Comparison of ENCODE assay signal across 9 mouse cellular contexts in genomic region chr7:78890641-78891040, GRCm38 (mm10). TPM values are rescaled to one million over a fixed set of nuclear protein-coding genes. Genes with fewer than 3 reads are reported as not detected.
DNase-seq lines count a peak whose midpoint lies in the region; ATAC-seq and TF ChIP-seq lines count a peak whose summit lies in the region.
"Had no signal": no experiment of that assay in that cellular context is flagged by ENCODE, and none has a peak within 500 bp of the region (broad histone marks: within the 10 kb centered on the region; RNA-seq: fewer than 3 reads in every experiment).

No protein-coding gene starts in this region.

- TF ChIP-seq CTCF in forebrain, postnatal 0 days (IDR thresholded peaks at IDR 0.05; ENCODE audit: low read depth): peak; percentile 97
- peak; percentile 98 for TF ChIP-seq CTCF in liver, adult 2 months (IDR thresholded peaks at IDR 0.05; ENCODE audit: low read depth, low read length)

- H3K4me3 ChIP-seq in midbrain, embryonic 10.5 days: no peak overlapping the region
- no peak overlapping the region for H3K4me3 ChIP-seq in midbrain, embryonic 16.5 days (ENCODE audit: low read depth, low read length)
- H3K4me3 ChIP-seq in forebrain, postnatal 0 days (ENCODE audit: low read depth, low read length): no peak overlapping the region
- H3K4me3 ChIP-seq in liver, adult 2 months (ENCODE audit: insufficient read depth, low read depth, low read length): no peak overlapping the region
- H3K4me3 ChIP-seq in neural tube, embryonic 14.5 days (ENCODE audit: low read depth, low read length): no peak overlapping the region
- H3K4me3 ChIP-seq: erythroblast, embryonic 14.5 days had no signal

- H3K27ac ChIP-seq in midbrain, embryonic 10.5 days (replicated peaks): no peak overlapping the region
- no peak overlapping the region for H3K27ac ChIP-seq in midbrain, embryonic 16.5 days (ENCODE audit: low read length)
- H3K27ac ChIP-seq in forebrain, postnatal 0 days (ENCODE audit: low read depth, low read length): no peak overlapping the region
- no peak overlapping the region for H3K27ac ChIP-seq in liver, adult 2 months (replicated peaks; ENCODE audit: insufficient read depth, low read depth, low read length)
- no peak overlapping the region for H3K27ac ChIP-seq in neural tube, embryonic 14.5 days (ENCODE audit: low read depth, low read length)

- DNase-seq in midbrain, embryonic 10.5 days (ENCODE audit: low spot score): peak; percentile 90
- DNase-seq in forebrain, postnatal 0 days: peak; percentile 92
- peak; percentile 84 for DNase-seq in kidney, adult 9 months
- peak; percentile 52 for DNase-seq in liver, adult 2 months (ENCODE audit: extremely low read depth, low read depth, low spot score)
- DNase-seq in testis, postnatal 10 days (ENCODE audit: low spot score): peak; percentile 97

- H3K4me1 ChIP-seq in midbrain, embryonic 10.5 days: peaks cover 47% of the 10 kb centered on the region
- peaks cover 31% of the 10 kb centered on the region for H3K4me1 ChIP-seq in midbrain, embryonic 16.5 days (ENCODE audit: control insufficient read depth, insufficient read depth, low read length)
- H3K4me1 ChIP-seq in forebrain, postnatal 0 days (ENCODE audit: insufficient read depth): peaks cover 20% of the 10 kb centered on the region
- peaks cover 2% of the 10 kb centered on the region; the same call in 1 of the 2 replicates for H3K4me1 ChIP-seq in liver, adult 2 months (ENCODE audit: control insufficient read depth, insufficient read depth, low read length)
- H3K4me1 ChIP-seq in neural tube, embryonic 14.5 days (ENCODE audit: control insufficient read depth, insufficient read depth, low read length): peaks cover 28% of the 10 kb centered on the region

- H3K9ac ChIP-seq in midbrain, embryonic 16.5 days (ENCODE audit: low read depth, low read length): no peak overlapping the region
- no peak overlapping the region for H3K9ac ChIP-seq in forebrain, postnatal 0 days
- no peak overlapping the region for H3K9ac ChIP-seq in liver, adult 2 months (ENCODE audit: low read depth, low read length)
- no peak overlapping the region for H3K9ac ChIP-seq in neural tube, embryonic 14.5 days (replicated peaks; ENCODE audit: low read depth, low read length)

- no peaks in the 10 kb centered on the region for H3K9me3 ChIP-seq in midbrain, embryonic 10.5 days (replicated peaks)
- no peaks in the 10 kb centered on the region for H3K9me3 ChIP-seq in midbrain, embryonic 16.5 days (replicated peaks; ENCODE audit: control insufficient read depth, low read length, poor library complexity, severe bottlenecking)
- no peaks in the 10 kb centered on the region for H3K9me3 ChIP-seq in forebrain, postnatal 0 days (ENCODE audit: low read length)
- no peaks in the 10 kb centered on the region for H3K9me3 ChIP-seq in neural tube, embryonic 14.5 days (ENCODE audit: control insufficient read depth, low read length)

- peaks cover 12% of the 10 kb centered on the region for H3K36me3 ChIP-seq in midbrain, embryonic 10.5 days
- no peaks in the 10 kb centered on the region for H3K36me3 ChIP-seq in midbrain, embryonic 16.5 days (ENCODE audit: control insufficient read depth, insufficient read depth, low read length)
- H3K36me3 ChIP-seq in forebrain, postnatal 0 days (ENCODE audit: insufficient read depth): peaks cover 8% of the 10 kb centered on the region
- H3K36me3 ChIP-seq in liver, adult 2 months (ENCODE audit: control insufficient read depth, insufficient read depth, low read length): no peaks in the 10 kb centered on the region
- H3K36me3 ChIP-seq in neural tube, embryonic 14.5 days (ENCODE audit: control insufficient read depth, insufficient read depth, low read length): no peaks in the 10 kb centered on the region

- H3K27me3 ChIP-seq in midbrain, embryonic 10.5 days (ENCODE audit: low read depth, poor library complexity, severe bottlenecking): peaks cover 35% of the 10 kb centered on the region
- H3K27me3 ChIP-seq in midbrain, embryonic 16.5 days (ENCODE audit: control insufficient read depth, insufficient read depth, low read depth, low read length): no peaks in the 10 kb centered on the region
- H3K27me3 ChIP-seq in forebrain, postnatal 0 days (ENCODE audit: insufficient read depth, low read length): no peaks in the 10 kb centered on the region
- H3K27me3 ChIP-seq in liver, adult 2 months (ENCODE audit: control insufficient read depth, insufficient read depth, low read length): 0 out of 2 replicates have a peak, but pooled peaks cover 3% of the 10 kb centered on the region
- H3K27me3 ChIP-seq in neural tube, embryonic 14.5 days (ENCODE audit: control insufficient read depth, insufficient read depth, low read length): no peaks in the 10 kb centered on the region

- no peak overlapping the region for H3K4me2 ChIP-seq in midbrain, embryonic 16.5 days (ENCODE audit: low read length)
- no peak overlapping the region for H3K4me2 ChIP-seq in forebrain, postnatal 0 days (ENCODE audit: low read depth)
- no peak overlapping the region for H3K4me2 ChIP-seq in neural tube, embryonic 14.5 days (ENCODE audit: low read depth, low read length)

- H3K79me2 ChIP-seq in liver, adult 2 months (ENCODE audit: control insufficient read depth, insufficient read depth, low read length): no peaks in the 10 kb centered on the region

- 3% methylated on average over 16 of the region's 16 CpGs for WGBS in midbrain, embryonic 10.5 days
- WGBS in midbrain, embryonic 16.5 days: 2% methylated on average over 16 of the region's 16 CpGs
- 2% methylated on average over 16 of the region's 16 CpGs for WGBS in forebrain, postnatal 0 days
- WGBS in liver, adult 2 months: 2% methylated on average over 16 of the region's 16 CpGs
- WGBS in neural tube, embryonic 14.5 days: 2% methylated on average over 16 of the region's 16 CpGs

- ATAC-seq in midbrain, embryonic 16.5 days: no peak
- peak; percentile 54; the same call in 1 of the 2 replicates for ATAC-seq in cerebellum, adult (ENCODE audit: insufficient number of reproducible peaks, low FRiP score, low TSS enrichment)
- 0 out of 2 replicates have a peak, but pooled peaks have one; percentile 7 for ATAC-seq in forebrain, postnatal 0 days
- ATAC-seq in neural tube, embryonic 14.5 days (ENCODE audit: low read depth): 0 out of 2 replicates have a peak, but pooled peaks have one; percentile 9

- TF ChIP-seq POLR2A in liver, adult 2 months (IDR thresholded peaks at IDR 0.05; ENCODE audit: extremely low read depth, insufficient read depth, low read length): no peak

RNA-seq across cellular contexts. Expression of gene Aen, which starts 5.0 kb away (rescaled TPM):
- 72.2 and 76.5 TPM in 2 replicates for polyA plus RNA-seq in midbrain, embryonic 10.5 days (2016; fragmentation: Nextera tagmentation; extraction: Ambion mirVana)
- polyA plus RNA-seq in midbrain, embryonic 16.5 days (2015; fragmentation: Nextera tagmentation; extraction: Ambion mirVana): 48.5 and 54.0 TPM in 2 replicates
- 40.5 and 43.1 TPM in 2 replicates for total RNA-seq in forebrain, postnatal 0 days (2014; rRNA removed)
- 57.7 and 58.9 TPM in 2 replicates for polyA plus RNA-seq in forebrain, postnatal 0 days (2015; fragmentation: Nextera tagmentation; extraction: Ambion mirVana)
- total RNA-seq in liver, adult 2 months (2014; rRNA removed): 6.5 and 8.1 TPM in 2 replicates
- 22.8 and 25.3 TPM in 2 replicates for polyA plus RNA-seq in liver, adult 2 months (2012; rRNA removed)
- polyA plus RNA-seq in neural tube, embryonic 14.5 days (2014; fragmentation: Nextera tagmentation; extraction: Ambion mirVana): 38.9 and 47.5 TPM in 2 replicates

RNA-seq across cellular contexts. Expression of gene Isg20, which starts 22.6 kb away (rescaled TPM):
- polyA plus RNA-seq in midbrain, embryonic 10.5 days (2016; fragmentation: Nextera tagmentation; extraction: Ambion mirVana): 0.39 and 0.75 TPM in 2 replicates
- 1.1 and 2.7 TPM in 2 replicates for polyA plus RNA-seq in midbrain, embryonic 16.5 days (2015; fragmentation: Nextera tagmentation; extraction: Ambion mirVana)
- 0.38 and 2.2 TPM in 2 replicates for total RNA-seq in forebrain, postnatal 0 days (2014; rRNA removed)
- polyA plus RNA-seq in forebrain, postnatal 0 days (2015; fragmentation: Nextera tagmentation; extraction: Ambion mirVana): 0.87 and 1.6 TPM in 2 replicates
- 2.6 and 2.8 TPM in 2 replicates for total RNA-seq in liver, adult 2 months (2014; rRNA removed)
- 5.7 and 7.7 TPM in 2 replicates for polyA plus RNA-seq in liver, adult 2 months (2012; rRNA removed)
- polyA plus RNA-seq in neural tube, embryonic 14.5 days (2014; fragmentation: Nextera tagmentation; extraction: Ambion mirVana): 0.77 and 1.3 TPM in 2 replicates

RNA-seq across cellular contexts. Expression of gene Det1, which starts 43.6 kb away (rescaled TPM):
- 23.4 and 24.4 TPM in 2 replicates for polyA plus RNA-seq in midbrain, embryonic 10.5 days (2016; fragmentation: Nextera tagmentation; extraction: Ambion mirVana)
- 14.0 and 14.1 TPM in 2 replicates for polyA plus RNA-seq in midbrain, embryonic 16.5 days (2015; fragmentation: Nextera tagmentation; extraction: Ambion mirVana)
- 9.8 and 11.9 TPM in 2 replicates for total RNA-seq in forebrain, postnatal 0 days (2014; rRNA removed)
- 6.2 and 7.0 TPM in 2 replicates for polyA plus RNA-seq in forebrain, postnatal 0 days (2015; fragmentation: Nextera tagmentation; extraction: Ambion mirVana)
- 5.3 and 5.8 TPM in 2 replicates for total RNA-seq in liver, adult 2 months (2014; rRNA removed)
- 7.9 and 8.0 TPM in 2 replicates for polyA plus RNA-seq in liver, adult 2 months (2012; rRNA removed)
- polyA plus RNA-seq in neural tube, embryonic 14.5 days (2014; fragmentation: Nextera tagmentation; extraction: Ambion mirVana): 12.9 and 14.9 TPM in 2 replicates
